Mouse (Mus musculus): ENCODE results near the gene Parp3.

The Parp3 gene

DNA sequence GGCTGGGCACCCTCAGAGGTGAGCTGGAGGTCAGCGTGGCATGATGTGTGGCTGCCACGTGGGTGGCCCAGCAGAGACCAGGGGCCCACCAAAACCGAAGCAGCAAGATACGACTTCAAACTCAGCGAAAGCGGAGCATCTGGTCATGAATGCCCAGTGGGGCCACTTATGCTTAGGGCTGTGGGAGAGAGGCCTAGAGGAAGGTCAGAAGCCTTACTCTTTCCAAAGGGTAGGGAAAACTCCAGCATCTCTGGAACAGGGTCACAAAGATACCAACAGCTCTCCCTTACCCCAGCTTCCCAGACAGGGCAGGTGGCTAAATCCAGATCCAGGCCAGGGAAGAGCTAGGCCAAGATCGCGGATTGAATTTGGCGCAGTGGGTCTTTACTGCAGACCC lies 19.6 kb downstream of the Parp3 start:
- no peak for DNase-seq (ENCODE audit: low read depth, low spot score)

DNA sequence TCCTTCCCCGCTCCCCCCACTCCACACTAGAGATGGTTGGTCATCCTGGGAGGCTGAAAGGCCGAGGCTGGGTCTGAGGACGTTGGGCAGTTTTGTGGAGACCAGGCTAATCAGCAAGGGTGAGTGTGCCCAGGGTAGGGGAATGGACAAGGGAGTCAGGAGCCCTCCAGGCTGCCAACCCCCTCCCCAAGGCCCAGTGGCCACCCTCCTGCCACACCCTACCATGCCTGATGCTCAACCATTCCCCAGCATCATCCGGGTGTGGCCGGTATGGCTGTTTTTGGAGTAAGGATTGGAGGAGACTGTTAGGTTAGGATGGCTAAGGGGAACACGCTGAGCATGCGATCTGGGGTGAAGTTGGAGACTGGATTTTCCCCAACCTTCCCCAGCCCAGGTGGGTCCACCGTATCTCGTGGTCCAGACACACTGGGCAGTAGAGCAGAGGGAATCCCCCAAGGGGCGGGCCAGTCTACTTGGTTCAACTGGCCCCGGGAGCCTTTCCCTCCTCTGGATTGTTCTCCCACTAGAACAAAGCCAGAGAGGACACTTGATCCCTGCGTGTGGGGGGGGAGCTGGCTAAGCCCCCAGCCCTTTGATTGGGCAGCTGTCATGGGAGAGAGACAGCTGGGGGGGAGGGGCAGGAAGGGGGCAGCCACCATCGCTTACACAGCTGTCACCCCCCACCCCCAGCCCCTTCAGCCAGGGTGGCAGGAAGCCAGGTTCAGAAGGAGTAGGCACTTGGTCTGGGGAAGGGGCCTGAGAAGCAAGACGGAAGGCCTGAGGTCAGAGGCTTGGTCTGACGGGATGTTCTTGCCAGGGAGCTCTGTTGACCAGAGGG lies 20.2 kb downstream of the Parp3 start:
- DNase-seq (ENCODE audit: low read depth, low spot score) = peak; percentile 78

DNA sequence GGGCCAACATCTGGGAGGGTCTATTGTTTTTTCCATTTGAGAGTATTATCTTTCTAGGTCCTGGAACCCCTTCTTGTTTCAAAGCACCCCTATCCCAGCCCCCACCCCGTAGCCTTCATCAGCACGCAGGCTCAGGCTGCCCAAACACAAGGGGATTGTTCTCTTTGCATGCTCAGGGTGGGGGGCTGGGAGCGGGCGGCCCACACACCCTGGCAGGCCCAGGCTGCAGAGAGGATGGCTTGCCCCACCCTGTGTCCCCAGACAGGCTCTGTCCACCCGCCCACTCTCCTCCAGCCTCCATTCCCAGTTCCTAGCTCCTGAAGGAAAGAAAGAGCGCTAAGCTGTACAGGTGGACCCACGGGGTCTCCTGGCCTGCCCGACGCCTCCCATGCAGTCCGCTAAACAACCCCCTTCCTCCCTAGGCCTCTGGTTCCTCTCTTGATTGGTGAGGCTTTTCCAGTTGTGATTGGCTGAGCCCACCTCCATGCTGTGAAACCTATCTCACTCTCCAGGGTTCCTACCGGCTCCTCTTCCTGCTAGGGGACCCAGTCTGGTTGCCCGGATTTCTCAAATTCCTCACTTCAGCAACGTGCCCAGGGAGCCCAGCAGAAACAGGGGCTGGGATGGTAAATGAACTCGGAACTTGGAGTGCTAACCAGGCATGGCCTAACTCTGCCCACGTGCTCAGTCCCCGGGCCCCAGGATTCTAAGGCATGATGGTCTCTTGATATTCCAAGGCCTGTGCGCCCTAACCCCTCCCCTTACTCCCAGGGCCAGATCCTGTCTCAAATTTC lies 21.7 kb downstream of the Parp3 start:
- no peak for DNase-seq (ENCODE audit: low read depth, low spot score)

DNA sequence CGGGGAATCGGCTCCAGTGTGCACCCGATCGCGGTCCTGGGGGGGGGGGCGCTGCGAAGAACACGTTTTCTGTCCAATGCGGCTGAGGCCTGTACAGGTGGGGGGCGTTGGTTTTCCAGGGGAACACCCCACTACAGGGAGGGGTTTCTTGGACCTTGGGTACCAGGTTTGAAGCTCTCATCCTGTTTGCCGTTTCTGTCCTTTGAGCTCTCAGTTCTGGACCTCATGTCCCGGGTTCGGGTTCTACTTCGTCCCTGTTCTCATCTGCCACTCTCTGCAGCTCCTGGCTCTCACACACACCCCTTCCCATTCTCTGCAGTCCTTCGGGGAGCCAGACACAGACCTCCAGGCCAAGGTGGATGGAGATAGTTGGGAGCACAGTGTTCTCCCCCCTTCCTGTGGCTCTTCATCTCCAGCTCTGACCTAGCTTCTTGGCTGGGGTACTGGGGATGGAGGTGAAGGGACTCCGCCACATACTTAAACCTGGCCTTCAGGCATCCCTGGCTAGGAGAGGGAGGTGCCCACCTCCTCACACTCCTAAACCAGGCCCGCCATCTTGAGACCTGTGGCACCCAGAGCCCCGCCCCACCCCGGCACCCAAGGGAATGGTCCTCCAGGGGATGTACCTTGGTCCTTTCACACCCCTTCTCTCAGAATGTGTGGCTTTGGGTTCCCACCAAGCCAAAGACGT lies 22.5 kb downstream of the Parp3 start:
- no peak for DNase-seq (ENCODE audit: low read depth, low spot score)

DNA sequence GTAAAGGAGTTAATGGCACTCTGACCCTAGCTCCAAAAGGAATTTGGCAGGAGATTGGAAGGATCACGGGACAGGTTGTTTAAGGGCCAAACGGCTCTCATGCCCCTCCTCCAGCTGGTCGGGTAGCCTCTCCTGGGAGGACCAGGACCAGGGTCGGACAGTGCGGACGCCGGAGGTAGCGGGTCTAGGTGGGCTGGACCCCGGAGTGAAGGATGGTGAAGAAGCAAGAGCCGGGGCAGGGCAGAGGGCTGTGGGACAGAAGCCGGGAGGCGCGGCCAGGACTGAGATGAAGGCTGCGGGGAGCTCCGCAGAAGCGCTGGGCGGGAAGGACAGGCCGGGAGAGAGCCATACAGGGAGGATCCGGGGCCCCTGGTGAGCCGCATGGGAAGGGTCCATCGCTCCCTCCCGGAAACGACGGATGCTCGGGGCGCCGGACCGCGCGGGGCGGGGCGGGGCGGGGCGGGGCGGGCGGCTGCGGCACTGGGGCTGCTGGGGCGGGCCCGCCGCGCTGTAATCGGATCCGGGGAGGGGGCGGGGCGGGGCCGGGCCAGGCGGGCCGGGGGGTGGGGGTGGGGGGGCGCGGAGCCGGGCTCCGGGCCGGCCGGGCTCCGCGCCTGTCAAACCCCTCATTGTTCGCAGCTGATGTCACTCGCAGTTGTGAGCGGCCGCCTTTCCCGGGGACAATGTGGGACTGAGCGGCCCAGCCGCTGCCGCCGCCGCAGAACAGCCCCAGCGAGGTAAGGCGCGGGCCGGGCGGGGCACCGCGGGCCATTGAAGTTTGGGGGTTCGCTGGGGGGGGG lies 23.3 kb downstream of the Parp3 start, which contains the start of gene Pcbp4:
Pcbp4 (plus strand) TSS at position 21 of the 800 bp plus-strand sequence.
- DNase-seq (ENCODE audit: low read depth, low spot score) = no peak

DNA sequence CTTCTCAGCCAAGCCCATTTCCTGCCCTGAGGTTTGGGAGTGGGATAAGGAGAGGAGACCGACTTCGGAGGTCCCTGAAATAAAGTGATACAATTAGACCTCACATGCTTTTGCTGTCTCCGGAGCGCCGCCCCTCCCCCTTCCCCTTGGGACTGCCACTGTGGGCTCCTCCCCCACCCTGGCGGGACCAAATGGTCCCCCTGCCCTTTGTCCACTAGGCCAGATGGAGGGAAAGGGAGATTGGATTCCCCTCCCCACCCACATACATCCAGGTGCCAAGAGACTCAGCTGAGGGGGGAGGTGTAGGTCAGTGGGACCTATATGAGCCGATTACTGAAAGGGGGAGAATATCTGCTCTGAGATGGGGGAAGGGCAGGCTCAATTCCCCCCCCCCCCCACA lies 23.9 kb downstream of the Parp3 start:
- DNase-seq (ENCODE audit: low read depth, low spot score) = no peak

DNA sequence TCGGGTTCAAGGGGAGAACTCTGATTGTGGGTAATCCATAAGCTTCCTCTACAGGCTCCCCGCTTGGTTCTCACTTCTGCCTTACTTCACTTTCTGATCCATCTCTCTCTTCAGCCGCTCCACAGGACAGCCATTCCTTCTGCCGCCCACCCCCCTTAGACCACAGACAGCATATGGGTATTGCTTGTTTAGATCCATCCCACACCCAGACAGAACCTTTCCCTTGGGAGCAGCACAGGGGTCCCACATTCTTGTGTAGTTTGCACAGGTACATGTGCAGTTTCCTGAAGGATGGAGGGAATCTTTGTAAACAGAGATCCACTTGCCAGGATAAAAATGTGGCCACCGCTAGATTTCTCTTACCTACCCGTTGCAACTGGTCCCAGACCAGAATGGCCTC lies 24.4 kb downstream of the Parp3 start:
- DNase-seq (ENCODE audit: low read depth, low spot score) = no peak

DNA sequence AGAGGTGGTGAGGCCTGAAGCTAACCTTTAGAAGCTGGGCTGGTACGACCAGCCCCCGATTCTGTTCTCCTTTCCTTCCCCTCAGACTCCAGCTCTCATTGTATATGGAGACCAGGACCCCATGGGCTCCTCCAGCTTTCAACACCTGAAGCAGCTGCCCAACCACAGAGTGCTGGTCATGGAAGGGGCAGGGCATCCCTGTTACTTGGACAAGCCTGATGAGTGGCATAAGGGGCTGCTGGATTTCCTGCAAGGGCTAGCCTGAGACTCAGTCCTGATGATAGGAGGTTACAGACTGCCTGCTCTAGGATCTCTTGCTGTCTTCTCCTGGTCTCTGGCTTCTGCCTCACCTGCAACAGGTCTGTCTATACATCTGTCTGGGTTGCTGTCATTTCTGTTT lies 24.9 kb downstream of the Parp3 start:
- no peak for DNase-seq (ENCODE audit: low read depth, low spot score)

DNA sequence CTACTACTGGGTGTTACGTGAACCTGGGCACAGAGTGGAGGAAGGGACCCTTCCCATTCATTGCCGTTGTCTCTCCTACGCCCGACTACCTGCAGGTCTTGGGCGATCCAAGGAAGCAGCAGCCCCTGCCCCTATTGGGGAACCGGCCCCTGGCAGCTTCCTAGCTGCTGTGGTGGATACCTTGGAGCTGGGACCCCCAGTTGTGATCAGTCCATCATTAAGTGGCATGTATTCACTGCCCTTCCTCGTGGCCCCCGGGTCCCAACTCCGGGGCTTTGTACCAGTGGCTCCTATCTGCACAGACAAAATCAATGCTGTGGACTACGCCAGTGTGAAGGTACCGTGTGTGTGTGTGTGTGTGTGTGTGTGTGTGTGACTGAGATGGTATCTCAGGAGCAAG lies 25.5 kb downstream of the Parp3 start:
- no peak for DNase-seq (ENCODE audit: low read depth, low spot score)

DNA sequence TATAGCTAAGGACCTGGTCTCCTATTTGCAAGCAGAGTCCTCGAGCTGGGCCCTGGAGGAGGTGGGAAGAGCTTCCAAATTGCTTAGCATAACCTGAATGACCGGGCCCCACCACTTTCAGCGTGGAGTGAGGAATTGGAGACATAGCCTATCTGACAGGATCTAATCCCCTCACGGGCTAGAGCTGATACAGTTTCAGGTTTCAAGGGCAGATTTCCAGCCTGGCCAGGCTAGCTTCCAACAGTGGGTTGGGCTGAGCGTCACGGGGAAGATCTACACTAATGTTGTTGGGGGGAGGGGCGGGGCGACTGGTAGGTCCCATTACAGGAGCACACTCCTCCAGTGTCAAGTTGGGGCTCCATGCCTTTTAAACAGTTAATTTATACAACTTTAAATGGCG lies 26.1 kb downstream of the Parp3 start:
- DNase-seq (ENCODE audit: low read depth, low spot score) = no peak

DNA sequence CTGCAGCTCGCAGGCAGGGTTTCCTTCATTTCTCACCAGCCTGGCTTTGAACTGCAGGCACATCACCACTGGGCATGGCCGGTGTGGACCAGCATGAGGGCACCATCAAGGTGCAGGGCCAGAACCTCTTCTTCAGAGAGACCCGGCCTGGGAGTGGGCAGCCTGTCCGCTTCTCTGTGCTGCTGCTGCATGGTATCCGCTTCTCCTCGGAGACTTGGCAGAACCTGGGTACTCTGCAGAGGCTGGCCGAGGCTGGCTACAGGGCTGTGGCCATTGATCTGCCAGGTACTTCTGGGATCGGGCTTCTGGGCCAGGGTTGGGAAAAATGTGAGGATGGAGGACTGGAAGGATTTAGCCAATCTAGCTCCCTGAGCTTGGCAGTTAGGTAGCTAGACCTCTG lies 26.8 kb downstream of the Parp3 start:
- DNase-seq (ENCODE audit: low read depth, low spot score) = no peak

DNA sequence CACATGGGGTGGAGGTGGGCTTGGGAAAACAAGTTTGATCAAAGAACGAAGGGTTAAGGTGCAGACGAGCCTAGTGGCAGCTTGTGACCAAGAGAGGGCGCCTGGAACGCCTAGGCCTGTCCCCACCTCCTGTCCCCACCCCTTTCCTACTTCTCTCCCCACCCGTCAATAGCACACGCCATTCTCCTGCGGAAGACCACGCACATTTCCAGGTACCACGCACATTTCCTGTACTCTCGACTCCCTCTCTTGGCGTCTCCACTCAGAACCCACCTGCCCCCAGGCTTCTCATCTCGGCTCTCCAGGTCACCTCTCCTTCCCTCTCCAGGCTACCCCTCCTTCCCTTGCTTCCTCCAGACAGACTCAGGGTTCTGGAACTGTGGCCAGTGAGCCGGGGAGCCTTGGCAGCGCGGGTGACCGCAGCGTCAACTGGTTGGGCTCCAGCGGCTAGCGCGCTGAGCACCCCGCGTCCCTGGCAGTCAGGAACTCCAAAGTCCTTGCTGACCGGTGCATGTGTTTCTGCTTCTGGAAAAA lies 28.2 kb downstream of the Parp3 start:
- DNase-seq (ENCODE audit: low read depth, low spot score) = no peak

DNA sequence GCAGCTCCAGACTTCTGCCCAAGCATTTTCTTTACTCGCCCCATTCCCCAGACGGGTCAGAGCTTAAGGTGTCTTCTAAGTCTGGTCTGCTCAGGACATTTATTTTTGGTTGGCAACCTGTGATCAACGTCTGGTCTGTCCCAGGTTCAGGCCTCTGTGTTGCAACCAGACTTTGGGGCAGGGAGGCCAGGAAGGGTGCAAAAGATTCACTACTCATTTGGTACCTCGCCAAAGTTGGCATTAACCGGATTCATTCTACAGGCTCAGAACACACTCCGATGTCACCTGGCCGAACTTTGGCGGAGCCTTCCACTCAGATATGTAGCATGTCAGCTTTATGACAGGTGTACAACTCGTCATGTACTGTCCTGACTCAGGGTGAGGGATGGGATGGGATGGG lies 28.8 kb downstream of the Parp3 start:
- no peak for DNase-seq (ENCODE audit: low read depth, low spot score)

DNA sequence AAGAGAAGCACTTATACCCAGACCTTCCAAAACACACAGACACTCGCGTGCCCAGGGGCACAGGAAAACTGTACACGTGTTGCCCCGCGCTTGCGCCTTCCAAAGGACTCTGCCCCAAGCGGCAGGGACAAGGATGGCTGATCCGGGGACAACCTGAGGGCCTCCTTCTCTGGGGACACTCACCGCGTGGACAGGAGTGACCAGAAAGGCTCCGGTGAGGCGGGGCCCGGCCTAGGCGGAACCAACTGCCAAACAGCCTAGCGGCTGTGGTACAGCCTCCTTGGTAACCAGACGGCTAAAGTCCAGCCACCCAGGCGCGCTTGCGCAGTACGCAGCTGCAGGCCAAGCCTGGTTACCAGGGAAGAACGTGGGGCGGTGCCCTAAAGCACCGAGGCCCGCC lies 29.4 kb downstream of the Parp3 start, which contains the start of the genes Abhd14b and Abhd14a:
Abhd14b (plus strand) TSS at position 112 of the 400 bp plus-strand sequence.
Abhd14a (minus strand) TSS at position 331 of the 400 bp plus-strand sequence.
- DNase-seq (ENCODE audit: low read depth, low spot score) = peak; percentile 73

DNA sequence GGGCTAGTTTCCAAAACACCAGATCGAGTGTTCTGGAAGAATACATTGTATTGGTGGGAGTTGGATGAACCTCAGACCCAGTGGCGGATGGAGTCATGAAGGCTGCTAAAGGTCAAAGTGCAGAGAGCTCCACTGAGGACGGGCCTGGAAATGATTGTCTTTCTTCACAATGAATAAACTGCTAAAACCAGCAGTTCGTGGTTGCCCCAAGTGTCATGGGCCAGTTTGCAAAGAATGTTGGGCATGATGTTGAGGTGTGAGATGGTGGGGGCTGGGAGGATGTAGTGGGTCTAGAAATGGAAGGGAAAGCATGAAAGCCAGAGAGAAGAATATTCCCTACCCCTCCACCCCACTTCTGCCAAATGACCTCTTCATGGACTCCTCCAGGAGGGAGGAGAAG lies 31.9 kb downstream of the Parp3 start:
- no peak for DNase-seq (ENCODE audit: low read depth, low spot score)

DNA sequence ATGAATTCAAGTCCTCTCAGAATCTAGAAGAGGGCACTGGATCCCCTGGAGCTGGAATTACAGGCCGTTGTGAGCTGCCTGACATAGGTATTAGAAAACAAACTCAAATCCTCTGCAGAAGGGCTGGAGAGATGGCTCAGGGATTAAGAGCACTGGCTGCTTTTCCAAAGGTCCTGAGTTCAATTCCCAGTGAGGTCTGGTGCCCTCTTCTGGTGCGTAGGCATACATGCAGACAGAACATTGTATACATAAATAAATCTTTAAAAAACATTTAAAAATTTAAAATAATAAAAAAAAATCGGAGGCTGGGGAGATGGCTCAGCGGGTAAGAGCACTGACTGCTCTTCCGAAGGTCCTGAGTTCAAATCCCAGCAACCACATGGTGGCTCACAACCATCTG lies 34.1 kb downstream of the Parp3 start:
- no peak for DNase-seq (ENCODE audit: low read depth, low spot score)

DNA sequence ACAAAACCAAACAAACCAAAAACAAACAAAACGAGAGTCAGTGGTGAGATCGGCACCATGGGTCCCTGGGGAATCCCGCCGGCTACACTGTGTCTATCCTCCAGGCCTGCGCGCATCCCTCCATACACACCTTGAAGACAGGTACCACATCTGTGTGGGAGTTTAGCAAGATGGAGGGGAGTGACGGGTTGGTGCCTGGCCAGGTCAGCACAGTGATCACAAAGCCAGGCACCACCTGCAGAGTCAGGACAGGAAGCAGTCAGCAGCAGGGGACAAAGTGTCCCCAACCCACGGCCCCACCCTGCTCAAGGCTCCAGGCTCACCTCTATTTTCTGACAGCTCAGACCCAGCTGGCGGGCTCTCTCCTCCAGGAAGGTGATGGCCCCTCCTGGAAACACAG lies 40.2 kb downstream of the Parp3 start:
- DNase-seq (ENCODE audit: low read depth, low spot score) = no peak

DNA sequence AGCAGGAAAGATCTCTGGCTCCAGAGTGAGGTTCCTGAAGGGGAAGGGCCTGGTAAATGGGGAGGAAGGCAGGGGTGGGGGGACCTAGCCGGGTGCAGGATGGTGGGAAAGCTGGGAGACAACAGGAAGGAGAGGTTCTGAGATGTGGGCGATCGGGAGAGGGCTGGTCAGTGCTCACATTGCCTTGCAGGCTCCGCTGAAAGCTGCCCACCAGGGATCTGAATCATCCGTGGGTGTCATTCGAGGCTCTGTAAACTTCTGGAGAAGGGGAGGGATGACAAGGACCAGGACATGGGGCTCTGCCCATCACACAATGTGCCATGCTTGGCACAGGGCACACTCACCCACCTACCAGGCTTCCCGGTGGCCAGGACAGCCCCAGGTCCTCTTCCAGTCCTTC lies 43.4 kb downstream of the Parp3 start:
- DNase-seq (ENCODE audit: low read depth, low spot score) = no peak

DNA sequence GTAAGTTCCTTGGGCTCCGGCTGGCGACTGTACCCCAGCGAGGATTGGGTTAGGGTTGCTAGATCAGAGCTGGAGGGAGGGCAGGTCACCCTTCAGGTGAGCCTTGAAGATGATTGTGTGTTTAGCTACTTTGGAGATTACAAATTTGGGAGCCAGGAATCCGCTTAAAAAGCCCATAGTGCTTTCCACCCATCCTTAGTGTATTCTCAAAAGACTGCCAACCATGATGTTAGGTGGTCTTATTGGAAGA lies 46.8 kb downstream of the Parp3 start:
- DNase-seq (ENCODE audit: low read depth, low spot score) = no peak

DNA sequence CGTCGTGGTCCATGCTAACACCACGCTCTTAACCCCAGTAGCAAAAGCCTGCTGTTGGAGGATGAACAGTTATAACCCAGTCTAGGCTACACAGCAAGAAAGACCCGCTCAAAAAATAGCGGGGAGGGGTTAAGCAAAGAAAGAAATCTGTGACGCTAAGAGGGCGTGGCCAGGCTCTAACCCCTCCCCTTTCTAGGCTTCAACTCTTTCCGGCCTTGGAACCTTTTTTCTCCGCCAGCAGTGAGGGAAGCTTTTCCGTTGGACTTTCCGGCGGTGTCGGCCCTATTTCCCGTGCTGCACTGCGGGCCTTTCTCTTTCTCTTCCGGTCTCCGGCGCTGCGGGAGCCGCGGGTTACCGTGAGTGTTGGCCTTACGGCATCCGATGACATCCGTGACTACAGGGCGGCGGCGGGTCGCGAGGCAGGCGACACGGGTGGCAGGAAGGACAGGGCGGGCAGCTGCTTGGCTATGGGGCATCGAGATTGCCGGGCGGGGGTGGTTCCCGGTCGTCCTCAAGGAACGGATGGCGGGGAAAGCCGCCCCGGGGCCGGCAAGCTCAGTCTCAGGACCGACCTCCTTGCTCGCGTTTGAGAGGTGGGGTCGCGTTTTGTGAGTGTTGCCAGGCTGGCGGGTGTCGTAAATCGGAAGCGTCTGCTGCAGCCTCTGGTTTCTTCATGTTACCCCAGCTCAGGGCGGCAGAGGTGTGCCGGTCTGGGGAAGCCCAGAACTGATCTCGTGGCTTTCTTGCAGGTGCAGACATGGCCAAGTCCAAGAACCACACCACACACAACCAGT lies 47.3 kb downstream of the Parp3 start, which contains the start of gene Rpl29:
Rpl29 (plus strand) TSS at position 234 of the 794 bp plus-strand sequence.
- DNase-seq (ENCODE audit: low read depth, low spot score) = peak; percentile 94
